Mouse (Mus musculus): ENCODE measurements around the gene Rsc1a1.

The Rsc1a1 gene

DNA sequence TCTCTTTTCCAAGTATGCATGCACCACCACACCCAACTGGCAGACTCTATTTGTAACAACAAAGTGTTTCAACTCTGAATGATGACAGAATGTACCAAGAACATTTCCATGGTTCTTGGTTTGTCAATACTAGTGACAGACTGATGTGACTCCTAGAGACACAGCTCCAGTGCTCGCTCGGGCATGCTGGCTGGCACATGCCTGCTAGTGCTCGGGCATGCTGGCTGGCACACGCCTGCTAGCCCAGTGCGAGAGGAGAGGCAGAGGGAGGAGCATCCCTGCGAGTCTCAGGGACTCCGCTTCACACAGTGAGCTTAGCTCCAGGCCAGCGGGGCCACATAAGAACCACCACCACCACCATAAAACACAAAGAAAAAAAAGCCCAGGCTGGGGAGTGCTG is 9.3 kb upstream of the Rsc1a1 start:
- no peak for DNase-seq (ENCODE audit: low read depth)

DNA sequence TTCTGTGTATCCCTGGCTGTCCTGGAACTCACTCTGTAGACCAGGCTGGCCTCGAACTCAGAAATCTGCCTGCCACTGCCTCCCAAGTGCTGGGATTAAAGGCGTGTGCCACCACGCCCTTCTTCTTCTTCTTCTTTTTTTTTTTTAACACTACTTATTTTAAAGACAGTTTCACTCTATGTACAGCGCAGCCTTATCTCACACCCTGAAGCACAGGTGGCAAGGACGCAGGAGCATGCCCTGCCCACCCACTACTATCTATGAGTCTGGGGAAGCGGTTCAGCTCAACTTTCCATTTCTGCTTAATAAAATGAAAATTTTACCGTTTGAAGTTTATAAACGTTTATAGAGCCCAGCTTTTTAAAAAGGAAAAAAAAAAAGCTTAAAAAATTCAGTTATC is 3.1 kb upstream of the Rsc1a1 start:
- DNase-seq (ENCODE audit: low read depth), result no peak

DNA sequence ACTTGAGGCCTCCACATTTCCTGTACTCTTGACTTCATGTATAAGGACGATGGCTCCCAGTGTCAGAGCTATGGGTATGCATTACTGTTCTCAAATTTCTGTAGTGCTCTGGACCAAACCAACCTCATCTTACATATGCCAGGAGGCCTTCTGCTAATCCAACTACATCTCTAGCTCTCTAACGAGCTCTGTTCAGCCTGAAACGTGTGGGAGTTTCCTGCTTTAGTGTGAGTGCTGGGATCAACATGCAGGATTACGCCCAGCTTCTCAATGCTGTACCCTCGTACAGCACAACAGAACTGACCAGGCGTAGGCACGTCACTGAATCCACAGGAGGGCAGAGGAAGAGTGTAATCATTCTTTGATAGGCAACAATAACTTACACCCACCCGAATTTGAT is 1.1 kb upstream of the Rsc1a1 start:
- DNase-seq (ENCODE audit: low read depth), result no peak

DNA sequence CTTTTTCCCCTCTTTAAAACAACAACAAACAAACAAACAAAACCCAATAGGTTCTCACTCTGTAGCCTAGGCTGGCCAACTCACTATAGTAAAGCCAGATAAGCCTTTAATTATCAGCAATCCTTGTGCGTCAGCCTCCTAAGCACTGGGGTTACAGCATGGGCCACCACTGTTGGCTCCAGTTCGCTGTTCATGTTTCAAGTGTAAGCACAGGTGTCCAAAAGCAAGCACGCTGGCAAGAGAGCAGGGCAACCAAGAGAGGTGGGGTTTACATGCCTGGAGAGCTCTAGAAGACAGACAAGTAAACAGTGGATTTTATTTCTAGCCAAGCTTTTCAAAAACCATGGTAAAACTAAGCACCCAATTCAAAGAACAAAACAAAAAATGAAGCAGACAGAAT is 694 bp upstream of the Rsc1a1 start:
- no peak for DNase-seq (ENCODE audit: low read depth)

DNA sequence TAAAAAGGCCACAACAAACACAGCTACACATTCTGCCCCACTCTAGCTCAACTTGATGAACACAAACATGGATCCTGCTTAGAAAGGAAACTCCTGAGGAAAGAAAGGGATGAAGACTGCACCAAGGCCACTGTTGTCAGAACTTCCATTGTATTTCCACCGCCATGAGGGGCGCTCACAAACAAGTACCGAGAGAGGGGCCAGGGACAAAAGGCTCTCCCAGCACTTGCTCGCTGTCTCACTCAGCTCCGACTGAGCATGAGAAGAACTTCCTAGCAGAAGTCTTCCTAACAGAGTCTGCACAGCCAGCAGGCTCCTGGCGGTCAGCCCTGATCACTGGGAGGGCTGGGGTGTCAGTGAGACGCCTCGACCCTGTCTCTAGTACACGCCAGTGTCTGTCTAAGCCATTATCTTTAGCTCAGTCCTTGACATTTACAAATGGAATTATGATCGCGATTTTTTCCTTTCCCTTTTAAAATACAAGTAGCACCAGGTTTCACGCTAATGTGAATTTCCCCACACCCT is 2.6 kb downstream of the Rsc1a1 start:
- no peak for DNase-seq (ENCODE audit: low read depth)

DNA sequence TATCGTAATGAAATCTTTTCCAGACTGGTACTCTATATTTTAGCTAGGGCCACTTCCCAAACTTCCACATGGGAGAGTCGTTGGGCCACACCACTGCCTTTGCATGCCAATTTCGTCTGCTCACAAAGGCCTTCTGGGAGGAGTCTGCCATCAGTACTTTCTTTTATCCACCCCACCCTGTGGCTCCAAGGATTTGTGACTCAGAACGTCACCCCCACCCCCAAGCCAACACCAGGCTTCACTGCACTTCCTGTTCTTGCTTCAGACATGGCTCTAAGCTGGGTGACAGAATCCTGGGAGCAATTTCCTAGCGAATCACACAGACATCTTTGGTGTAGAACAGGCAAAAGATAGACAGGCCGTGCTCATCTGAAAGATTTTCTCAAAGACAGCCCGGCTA is 3.6 kb downstream of the Rsc1a1 start:
- DNase-seq (ENCODE audit: low read depth), result peak; percentile 60

DNA sequence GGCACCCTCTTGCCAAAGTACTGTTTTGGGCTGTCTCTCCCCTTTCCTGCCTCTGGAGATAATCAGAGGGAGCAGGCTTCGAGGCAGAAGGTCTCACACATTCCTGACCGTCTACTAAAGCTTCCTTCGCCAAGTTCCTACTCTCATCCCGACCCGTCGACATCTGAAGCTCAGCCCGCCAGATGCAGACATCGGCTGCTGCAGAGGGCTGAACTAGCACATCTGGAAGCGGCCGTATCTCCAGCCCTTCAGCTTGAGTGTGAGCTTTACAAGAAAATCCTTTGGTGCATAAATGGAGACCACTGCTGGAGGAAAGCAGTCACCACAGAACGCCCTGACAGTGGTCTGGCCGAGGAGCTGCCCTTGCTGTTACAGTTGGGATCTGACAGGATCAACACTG is 4.5 kb downstream of the Rsc1a1 start:
- DNase-seq (ENCODE audit: low read depth), result peak; percentile 15

DNA sequence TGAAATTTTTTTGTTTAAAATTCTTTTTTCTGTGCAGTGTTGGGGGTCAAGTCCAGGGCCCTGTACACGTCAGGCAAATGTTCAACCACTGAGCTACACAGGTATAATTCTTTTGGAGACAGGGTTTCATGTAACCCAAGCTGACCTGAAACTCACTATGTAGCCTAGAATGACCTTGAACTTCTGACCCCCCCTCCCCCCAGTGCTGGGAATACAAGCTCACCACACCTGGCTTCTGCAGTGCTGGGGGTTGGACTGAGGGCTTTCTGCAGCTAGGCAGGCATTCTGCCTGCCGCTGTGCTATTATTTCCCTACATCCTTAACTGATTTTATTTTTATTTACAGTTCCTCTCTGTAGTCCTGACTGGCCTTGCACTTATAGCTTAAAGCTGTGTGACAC is 6.4 kb downstream of the Rsc1a1 start:
- DNase-seq (ENCODE audit: low read depth), result no peak

DNA sequence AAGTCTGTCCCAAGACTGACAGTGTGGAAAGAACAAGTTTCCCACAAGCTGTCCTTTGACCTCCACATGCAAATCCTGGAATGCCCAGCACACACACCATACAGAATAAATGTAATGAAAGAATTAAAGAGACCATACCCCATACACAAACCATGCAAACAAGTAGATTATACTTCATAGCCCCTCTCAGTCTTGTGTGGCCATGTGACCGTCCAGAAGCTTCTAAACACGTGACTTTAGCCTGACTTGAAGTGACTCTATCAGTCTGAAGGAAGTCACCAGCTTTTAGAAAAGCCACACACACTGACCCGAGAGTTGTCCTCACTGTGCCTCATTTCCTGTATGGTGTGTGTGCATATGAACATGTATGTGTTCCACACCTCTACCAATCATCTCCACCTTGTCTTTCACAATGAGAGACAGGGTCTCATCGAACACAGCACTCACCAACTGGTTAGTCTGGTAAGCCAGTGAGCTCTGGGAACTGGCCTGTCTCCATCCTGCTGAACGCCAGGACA is 8.9 kb downstream of the Rsc1a1 start:
- DNase-seq (ENCODE audit: low read depth), result no peak

DNA sequence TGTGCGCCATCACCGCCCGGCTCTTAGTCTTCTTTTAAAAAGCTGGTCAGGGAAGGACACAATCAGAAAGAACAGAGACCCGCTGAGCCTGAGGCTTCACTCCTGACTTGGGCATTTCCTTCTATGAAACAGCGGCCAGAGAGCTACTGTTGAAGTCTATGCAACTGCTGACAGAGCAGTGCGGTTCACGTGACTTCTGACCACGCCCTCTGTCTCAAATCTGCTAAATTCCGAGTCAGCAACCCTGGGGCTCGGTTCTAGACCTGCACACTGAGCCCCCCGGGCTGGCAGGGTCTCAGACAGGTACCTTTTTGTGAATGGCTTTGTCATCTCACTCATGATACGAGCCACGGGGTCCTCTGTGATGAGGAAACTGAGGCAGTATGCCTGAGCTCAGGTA is 13.1 kb downstream of the Rsc1a1 start:
- no peak for DNase-seq (ENCODE audit: low read depth)

DNA sequence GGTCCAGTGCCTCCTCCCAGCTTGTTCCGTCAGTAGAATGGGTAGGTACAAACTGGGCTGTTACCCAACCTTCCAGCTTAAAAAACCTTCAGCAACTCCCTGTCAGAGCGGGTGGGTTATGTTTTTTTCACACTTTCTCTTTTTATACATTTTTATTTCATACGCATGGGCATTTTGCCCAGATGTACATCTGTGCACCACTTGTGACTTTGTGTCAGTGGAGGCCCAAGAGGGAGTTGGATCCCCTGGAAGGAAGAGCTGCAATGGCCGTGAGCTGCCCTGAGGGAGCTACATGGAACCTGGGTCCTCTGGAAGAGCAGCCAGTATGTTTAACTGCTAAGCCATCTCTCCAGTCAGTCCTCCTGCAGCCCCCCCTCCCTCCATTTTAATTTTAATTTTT is 14.0 kb downstream of the Rsc1a1 start:
- peak; percentile 66 for DNase-seq (ENCODE audit: low read depth)

DNA sequence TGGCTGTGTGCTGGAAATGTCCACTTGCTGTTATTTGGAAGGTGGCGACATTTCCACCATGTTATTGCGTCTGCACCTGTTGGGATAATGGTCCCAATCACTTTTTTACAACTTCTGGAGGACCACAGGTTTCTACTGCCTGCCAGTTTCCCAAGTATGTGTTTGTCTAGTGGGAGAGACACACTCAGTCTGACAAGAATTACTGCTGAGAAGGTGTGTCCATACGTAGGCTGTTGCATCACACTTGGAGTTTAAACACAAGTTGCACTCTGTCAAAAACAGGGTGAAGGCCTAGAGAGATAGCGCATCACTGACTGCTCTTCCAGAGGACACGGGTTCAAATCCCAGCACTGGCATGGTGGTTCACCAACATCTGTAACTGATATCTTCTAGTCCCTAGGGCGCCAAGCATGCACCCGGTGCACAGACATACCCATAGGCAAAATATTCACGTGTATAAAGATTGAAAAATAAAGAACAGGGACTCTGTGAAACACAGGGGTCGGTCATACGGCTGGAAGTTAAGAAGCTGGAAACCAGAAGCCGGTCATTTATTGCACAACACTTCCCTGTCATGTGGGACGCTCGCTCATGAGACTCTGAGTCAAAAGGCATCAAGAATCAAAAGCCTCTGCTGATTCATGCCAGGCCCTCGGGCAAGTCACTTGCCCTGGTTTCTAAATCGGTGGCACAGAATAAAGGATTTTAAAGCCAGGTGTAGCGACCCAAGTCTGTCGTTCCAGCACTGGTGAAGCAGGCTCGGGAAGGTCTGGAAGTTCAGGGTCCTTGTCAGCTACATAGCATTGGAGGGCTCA is 15.3 kb downstream of the Rsc1a1 start:
- peak; percentile 88 for DNase-seq (ENCODE audit: low read depth)

DNA sequence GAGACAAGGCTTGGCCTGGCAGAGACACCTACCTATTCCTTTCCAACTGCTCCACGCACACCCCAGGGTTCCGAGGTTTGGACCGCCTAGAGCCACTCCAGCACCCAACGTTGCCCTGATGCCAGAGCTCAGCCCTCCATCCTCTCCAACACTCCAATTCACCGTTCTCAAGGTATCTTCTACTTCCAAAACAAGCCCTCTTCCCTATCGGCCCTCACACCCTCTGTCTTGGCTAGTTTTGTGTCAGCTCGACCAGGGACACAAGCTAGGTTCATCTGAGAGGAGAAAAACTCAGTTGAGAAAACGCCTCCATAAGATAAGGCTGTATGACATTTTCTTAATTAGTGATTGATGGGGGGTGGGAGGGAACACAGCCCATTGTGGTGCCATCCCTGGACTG is 20.6 kb downstream of the Rsc1a1 start, which contains the start of gene Plekhm2:
Plekhm2 (minus strand) TSS at position 101 of the 400 bp plus-strand sequence.
- DNase-seq (ENCODE audit: low read depth), result no peak

DNA sequence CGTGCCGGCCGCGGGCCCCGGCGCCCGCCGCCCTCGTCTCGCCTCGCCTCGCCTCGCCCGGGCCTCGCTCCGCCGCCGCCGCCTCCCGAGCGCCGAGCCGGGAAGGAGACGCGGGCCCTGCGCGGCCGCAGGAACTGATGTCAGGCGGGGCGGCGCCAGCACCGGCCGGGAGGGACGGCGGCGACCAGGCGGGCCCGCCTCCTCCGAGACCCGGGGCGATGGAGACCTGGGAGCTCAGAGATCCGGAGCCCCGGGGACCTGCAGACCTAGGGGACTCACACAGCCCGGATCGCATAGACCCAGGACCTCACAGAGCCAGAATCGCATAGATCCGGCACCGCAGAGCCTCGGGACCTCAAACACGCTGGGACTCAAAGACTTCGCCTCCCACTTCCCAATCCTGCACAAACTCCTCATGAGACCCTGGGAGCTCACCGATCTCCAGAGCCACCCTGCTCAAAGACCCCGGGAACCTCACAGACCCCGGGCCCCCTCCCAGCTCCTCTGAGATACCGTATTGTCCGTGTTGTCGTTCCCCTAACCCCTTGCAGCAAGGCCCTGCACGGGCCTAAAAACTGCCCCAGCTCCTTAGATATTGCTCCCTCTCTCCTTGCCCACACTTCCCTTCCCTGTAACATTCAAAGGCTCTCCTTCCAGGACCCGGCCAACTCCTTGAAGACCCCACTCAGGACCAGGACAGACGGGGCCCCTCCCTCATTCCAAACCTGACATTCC is 21.2 kb downstream of the Rsc1a1 start:
- DNase-seq (ENCODE audit: low read depth), result peak; percentile 81

DNA sequence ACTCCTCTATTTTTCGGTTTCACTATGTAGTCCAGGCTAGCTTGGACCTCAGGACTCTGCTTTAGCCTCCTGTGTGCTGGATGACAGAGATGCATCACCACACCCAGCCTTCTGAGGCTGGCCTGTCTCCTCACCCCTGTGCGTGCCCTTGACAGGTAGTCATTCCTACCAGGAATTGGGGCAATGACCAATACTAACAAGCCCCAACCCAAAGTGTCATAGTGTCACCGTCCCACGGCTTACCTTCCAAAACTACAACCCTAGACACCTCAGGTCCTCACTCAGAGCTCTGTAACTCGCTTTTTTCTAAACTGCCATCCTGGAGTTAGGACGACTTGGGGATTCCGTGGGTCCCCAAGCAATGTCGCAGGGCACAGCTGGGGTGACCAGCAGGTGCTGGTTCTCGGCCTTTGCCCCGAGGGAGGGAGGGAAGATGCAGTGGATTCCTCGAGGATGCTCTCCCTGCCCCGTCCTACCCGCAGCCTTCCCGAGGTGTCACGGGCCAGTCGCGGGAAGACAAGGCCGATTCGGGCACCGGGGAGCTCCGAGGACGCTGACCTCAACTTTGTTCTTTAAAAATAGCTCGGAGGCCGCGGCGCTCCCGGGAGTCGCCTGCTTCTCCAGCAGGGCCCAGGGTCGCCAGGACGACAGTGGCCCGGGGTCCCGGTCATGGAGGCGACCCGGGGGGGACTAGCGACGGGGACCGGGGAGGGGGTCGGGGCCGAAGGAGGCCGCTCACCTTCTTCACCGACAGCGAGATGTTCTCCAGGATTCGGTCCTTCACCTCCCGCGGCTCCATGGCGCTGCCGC is 22.1 kb downstream of the Rsc1a1 start:
- peak; percentile 33 for DNase-seq (ENCODE audit: low read depth)

DNA sequence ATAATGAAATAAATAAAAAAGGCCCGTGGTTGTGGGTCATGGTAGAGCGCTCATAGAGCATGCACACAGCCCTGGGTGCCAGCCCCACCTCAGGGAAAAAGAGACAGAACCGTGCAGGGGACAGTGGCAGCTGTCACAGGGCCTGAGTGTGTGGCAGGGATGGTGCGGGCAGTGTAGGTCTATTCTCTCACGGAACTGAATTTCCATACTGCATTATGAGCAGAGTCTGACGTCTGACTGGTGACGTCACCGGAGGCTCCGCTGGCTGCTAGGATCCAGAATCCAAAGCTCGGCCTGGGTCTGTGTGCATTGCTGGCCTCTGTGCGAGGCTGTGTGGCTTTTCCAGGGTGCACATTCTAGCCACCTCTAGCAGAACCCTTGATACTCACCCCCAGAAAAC is 24.5 kb downstream of the Rsc1a1 start:
- no peak for DNase-seq (ENCODE audit: low read depth)

DNA sequence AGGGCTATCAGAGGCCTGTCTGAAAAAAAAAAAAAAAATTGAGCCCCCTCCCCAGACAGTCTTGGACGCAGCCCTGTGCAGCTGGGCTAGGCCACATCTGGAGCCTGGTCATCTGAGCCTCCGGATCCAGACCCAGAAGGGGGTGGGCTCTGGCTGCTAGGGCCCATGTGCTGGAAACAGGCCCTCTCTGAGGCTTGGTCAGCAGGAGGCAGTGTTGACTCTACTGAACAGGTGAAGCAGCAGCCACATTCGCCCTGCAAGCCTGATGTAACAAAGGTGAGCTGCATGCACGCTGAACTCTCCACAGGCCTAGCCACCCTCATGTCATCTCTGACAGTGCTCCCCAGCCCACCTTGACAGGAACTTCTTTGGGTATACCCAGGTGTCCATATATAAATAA is 25.7 kb downstream of the Rsc1a1 start:
- DNase-seq (ENCODE audit: low read depth), result peak; percentile 44

DNA sequence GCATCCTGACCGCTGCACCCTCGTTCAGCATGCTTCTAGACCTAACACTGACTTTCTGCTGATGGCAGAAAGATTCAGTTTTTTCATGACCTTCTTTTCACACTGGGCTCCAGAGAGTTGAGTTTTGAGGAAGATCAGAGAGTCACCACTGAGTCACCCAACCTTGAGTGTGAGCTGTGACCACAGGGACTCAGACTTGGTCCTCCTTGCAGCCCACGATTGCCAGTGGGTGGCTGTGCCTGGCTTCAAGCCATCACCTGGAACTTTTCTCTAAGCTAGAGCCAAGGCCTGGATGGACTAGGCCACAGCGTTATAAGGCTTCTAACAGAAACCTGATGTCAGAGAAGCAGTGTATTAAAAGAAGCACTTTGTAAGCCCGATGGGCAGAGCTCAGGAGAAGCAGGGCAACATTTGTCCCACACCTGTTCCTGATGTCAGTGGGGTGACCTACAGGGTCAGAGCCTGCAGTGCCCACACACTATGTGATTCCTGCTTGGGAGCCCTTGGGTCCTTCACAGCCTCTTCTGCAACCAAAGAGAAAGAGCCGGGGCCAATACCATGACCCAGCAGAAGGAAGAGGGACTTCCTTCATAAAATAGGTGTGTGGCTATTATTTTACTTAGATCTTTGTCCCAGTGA is 26.4 kb downstream of the Rsc1a1 start:
- DNase-seq (ENCODE audit: low read depth), result peak; percentile 25

DNA sequence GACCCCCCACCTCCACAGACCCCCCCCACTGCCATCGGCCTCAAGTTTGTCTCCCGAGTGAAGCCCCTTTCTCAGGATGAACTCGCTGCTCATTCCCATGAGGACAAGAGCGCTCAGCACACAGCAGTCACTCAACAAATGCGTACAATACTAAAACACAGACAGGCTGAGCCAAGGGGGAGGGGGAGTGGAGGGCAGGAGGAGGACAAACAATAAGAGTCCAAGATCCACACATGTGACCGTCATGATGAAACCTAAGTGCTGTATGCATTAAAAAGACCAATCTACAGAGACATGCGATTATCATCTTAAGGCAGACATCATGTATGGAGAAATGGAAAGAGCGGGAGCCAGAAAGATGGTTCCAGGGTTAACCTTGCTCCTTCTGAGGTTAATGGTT is 28.5 kb downstream of the Rsc1a1 start:
- no peak for DNase-seq (ENCODE audit: low read depth)

DNA sequence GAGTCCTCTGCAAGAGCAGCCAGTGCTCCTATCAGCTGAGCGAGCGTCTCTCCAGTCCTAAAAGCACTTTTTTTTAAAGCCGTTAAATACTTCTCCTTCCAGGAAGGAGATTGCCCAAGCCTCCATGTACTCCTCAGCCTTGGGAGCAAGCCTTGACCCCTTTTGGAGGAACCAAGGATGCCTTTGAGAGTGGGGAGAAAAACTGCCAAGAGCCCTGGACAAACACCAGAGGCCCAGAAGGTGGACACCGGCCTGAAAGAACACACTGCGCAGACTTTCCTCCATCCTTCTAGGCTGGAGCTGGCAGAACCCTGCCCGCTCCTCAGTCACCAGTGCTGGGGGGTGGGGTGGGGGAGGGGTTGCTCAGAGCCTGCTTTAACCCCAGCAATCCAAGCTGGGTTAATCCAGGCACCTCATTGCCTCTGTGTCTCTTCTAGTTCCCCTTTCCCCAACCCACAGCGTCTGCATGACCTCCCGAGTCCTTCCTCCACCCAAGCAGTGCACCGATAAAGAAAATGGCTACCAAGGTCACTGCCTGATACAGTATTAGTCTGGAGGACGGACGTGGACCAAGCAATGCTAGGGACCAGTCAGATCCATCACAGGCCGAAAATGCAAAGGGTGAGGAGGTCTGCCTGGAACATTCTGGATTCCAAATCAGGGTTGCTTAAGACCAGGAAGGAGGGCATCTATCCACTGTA is 29.3 kb downstream of the Rsc1a1 start:
- no peak for DNase-seq (ENCODE audit: low read depth)

DNA sequence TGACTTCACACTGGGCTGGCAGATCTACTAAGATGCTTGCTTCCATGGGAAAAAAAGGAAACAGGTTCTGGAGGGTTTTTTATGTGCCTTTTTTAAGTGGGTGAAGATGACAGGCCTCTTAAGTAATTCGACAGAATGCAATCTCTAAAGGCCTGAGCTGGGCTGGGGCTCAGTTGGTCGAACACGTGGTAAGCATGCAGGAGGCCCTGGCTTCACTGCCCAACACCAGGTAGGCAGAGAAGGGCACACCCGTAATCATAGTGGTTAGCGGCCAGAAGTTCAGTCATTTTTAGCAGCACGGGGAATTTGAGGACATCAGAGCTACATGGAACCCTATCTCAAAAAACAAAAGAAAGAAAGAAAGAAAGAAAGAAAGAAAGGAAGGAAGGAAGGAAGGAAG is 30.9 kb downstream of the Rsc1a1 start:
- no peak for DNase-seq (ENCODE audit: low read depth)

All from NIH3T3 (cell line).